Mouse (Mus musculus) midbrain, embryonic 11.5 days (tissue): ENCODE measurements at regions not wholly inside any gene's neighbourhood (a gene's known extent, or its start where the extent isn't known, plus 50 kb on each side); places are given as distances from the start of the nearest gene placed in this dataset.

ENCODE experiments used
- ATAC-seq: fragments of 200-750 bp; cut with Nextera tagmentation; 2 replicates; pipeline ENCODE4 v1.8.0; 2017; ENCODE audit warnings: moderate TSS enrichment, moderate library complexity; ENCODE audit not compliant: low FRiP score
- DNase-seq: peaks from one replicate; pipeline ENCODE4 v3.0.0; 2015; ENCODE audit warnings: low spot score; ENCODE audit errors: missing footprints
- H3K27ac ChIP-seq: fragments of 300-500 bp; sonication (generic); 2 replicates; pipeline ENCODE4 v1.5.1; 2014; ENCODE audit warnings: low read depth, low read length
- H3K27me3 ChIP-seq: fragments of 300-500 bp; sonication (generic); 2 replicates; pipeline ENCODE4 v1.6.1; 2014; ENCODE audit warnings: mild to moderate bottlenecking, low read length, moderate library complexity, mixed read lengths; ENCODE audit not compliant: control insufficient read depth, insufficient read depth
- H3K36me3 ChIP-seq: fragments of 300-500 bp; sonication (generic); 2 replicates; pipeline ENCODE4 v1.6.1; 2014; ENCODE audit warnings: mild to moderate bottlenecking, low read length, moderate library complexity, mixed read lengths; ENCODE audit not compliant: control insufficient read depth, insufficient read depth
- H3K4me1 ChIP-seq: fragments of 300-500 bp; sonication (generic); 2 replicates; pipeline ENCODE4 v1.6.1; 2014; ENCODE audit warnings: low read length; ENCODE audit not compliant: control insufficient read depth, insufficient read depth
- H3K4me2 ChIP-seq: fragments of 300-500 bp; sonication (generic); 2 replicates; pipeline ENCODE4 v1.6.1; 2014; ENCODE audit warnings: mild to moderate bottlenecking, moderate library complexity
- H3K4me3 ChIP-seq: fragments of 300-500 bp; sonication (generic); 2 replicates; pipeline ENCODE4 v1.5.1; 2014; ENCODE audit warnings: low read depth, low read length
- H3K9ac ChIP-seq: fragments of 300-500 bp; sonication (generic); 2 replicates; pipeline ENCODE4 v1.6.1; 2014; ENCODE audit warnings: low read length
- H3K9me3 ChIP-seq: fragments of 300-500 bp; sonication (generic); 2 replicates; pipeline ENCODE4 v1.6.1; 2016; ENCODE audit warnings: low read length; ENCODE audit not compliant: control insufficient read depth
- WGBS: fragments of 180-500 bp; shearing (Covaris S2); extraction: QIAGEN DNeasy Blood & Tissue Kit; methylation state at CpG from one replicate; pipeline ENCODE4 v1.1.7; 2014; 5-methylcytosine and 5-hydroxymethylcytosine counted together

DNA sequence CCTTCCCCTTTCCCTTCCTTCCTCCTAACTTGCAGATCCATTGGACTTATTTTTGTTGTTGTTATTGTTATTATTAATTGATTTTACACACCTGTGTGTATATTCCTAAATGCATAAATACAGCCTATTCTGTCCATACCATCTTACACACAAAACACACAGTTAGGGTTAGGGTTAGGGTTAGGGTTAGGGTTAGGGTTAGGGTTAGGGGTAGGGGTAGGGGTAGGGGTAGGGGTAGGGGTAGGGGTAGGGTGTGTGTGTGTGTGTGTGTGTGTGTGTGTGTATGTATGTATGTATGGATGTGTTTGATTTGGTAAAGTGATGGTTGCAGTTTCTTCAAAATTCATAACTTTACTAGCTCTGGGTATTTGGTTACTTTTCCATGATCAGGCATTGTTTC, 892.5 kb upstream of the Cdh18 start:
- Histone ChIP-seq H3K27me3 (no peaks in the 10 kb centered on the region), H3K4me3 (no peak overlapping the region), H3K27ac (no peak overlapping the region), H3K4me1 (no peaks in the 10 kb centered on the region), H3K9ac (no peak overlapping the region), H3K9me3 (no peaks in the 10 kb centered on the region), H3K4me2 (no peak overlapping the region), H3K36me3 (no peaks in the 10 kb centered on the region)
- no peak for DNase-seq
- ATAC-seq: 0 out of 2 replicates have a peak, but pooled peaks have one; percentile 46

GRCm38 (mm10) chr15:21664180-21664579, 884.6 kb upstream of the Cdh18 start:
- no peaks in the 10 kb centered on the region for H3K27me3 ChIP-seq
- ATAC-seq: no peak
- H3K4me3 ChIP-seq: no peak overlapping the region
- no peak for DNase-seq
- no peaks in the 10 kb centered on the region for H3K36me3 ChIP-seq
- H3K27ac ChIP-seq: no peak overlapping the region
- no peaks in the 10 kb centered on the region for H3K9me3 ChIP-seq
- WGBS: 83% methylated on average over 4 of the region's 4 CpGs
- H3K4me2 ChIP-seq: no peak overlapping the region
- no peak overlapping the region for H3K9ac ChIP-seq
- no peaks in the 10 kb centered on the region for H3K4me1 ChIP-seq

GRCm38 (mm10) chr15:21669760-21670159, 879.1 kb upstream of the Cdh18 start:
- no peak for ATAC-seq
- DNase-seq: no peak
- Histone ChIP-seq H3K27ac (no peak overlapping the region), H3K27me3 (no peaks in the 10 kb centered on the region), H3K9me3 (no peaks in the 10 kb centered on the region), H3K4me3 (no peak overlapping the region), H3K4me2 (no peak overlapping the region), H3K36me3 (no peaks in the 10 kb centered on the region), H3K9ac (no peak overlapping the region), H3K4me1 (no peaks in the 10 kb centered on the region)

DNA sequence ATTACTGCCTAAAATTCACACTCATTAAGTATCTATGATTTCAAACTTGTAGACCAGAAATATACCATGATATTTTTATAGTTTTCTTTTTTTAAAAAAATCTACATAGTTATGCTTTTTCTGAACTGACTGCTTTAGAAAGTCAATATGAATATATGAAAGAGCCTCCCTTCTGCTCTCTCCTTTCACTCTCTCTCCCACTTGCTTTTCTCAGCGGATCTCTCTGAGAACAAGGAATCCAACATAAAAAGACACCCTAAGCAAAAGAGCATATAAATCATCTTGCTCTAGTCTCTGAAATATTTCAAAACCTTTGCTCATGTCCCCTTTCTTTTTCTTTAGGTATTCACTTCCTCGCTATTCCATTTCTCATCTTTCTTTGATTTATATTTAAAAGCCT, 864.7 kb upstream of the Cdh18 start:
- H3K36me3 ChIP-seq: no peaks in the 10 kb centered on the region
- no peaks in the 10 kb centered on the region for H3K4me1 ChIP-seq
- WGBS: 98% methylated on average over 2 of the region's 2 CpGs
- no peak overlapping the region for H3K9ac ChIP-seq
- no peak overlapping the region for H3K4me3 ChIP-seq
- no peak overlapping the region for H3K27ac ChIP-seq
- no peak overlapping the region for H3K4me2 ChIP-seq
- no peaks in the 10 kb centered on the region for H3K27me3 ChIP-seq
- ATAC-seq: no peak
- H3K9me3 ChIP-seq: no peaks in the 10 kb centered on the region
- DNase-seq: no peak
